Mouse (Mus musculus): Measurements from ENCODE around the gene Gse1. TPM values are rescaled to one million over a fixed set of nuclear protein-coding genes. Genes with fewer than 3 reads are reported as not detected.

Gse1 gene
- polyA plus RNA-seq, 1 experiment from 2014 or later, result 23.9 TPM

GRCm38 (mm10) chr8:120512326-120512725 is 284.1 kb downstream of the Gse1 start:
- WGBS, result 17% methylated on average over 11 of the region's 11 CpGs
- no peaks in the 10 kb centered on the region for H3K36me3 ChIP-seq (replicated peaks; ENCODE audit: control insufficient read depth, insufficient read depth)
- peak overlapping the region; percentile 9; the same call in 1 of the 2 replicates for H3K9ac ChIP-seq
- no peaks in the 10 kb centered on the region for H3K9me3 ChIP-seq (ENCODE audit: control insufficient read depth, low read length)
- no peak overlapping the region; the same call in 1 of the 2 replicates for H3K4me2 ChIP-seq (replicated peaks)
- peak overlapping the region; percentile 86 for H3K27ac ChIP-seq
- peaks cover 84% of the 10 kb centered on the region for H3K4me1 ChIP-seq (replicated peaks; ENCODE audit: control insufficient read depth, insufficient read depth, low read length)
- DNase-seq (ENCODE audit: low spot score) (no peak), ATAC-seq (ENCODE audit: low FRiP score) (no peak)
- H3K27me3 ChIP-seq (ENCODE audit: control insufficient read depth, insufficient read depth, low read length), result no peaks in the 10 kb centered on the region
- no peak overlapping the region for H3K4me3 ChIP-seq (replicated peaks; ENCODE audit: low read length)

- ATAC-seq (ENCODE audit: low FRiP score) (no peak), DNase-seq (ENCODE audit: low spot score) (no peak)
- Histone ChIP-seq H3K9me3 (ENCODE audit: control insufficient read depth, low read length) (no peaks in the 10 kb centered on the region), H3K4me2 (replicated peaks) (peak overlapping the region; percentile 31), H3K27ac (peak overlapping the region; percentile 86), H3K4me3 (replicated peaks; ENCODE audit: low read length) (no peak overlapping the region), H3K27me3 (ENCODE audit: control insufficient read depth, insufficient read depth, low read length) (no peaks in the 10 kb centered on the region), H3K9ac (peak overlapping the region; percentile 50; the same call in 1 of the 2 replicates), H3K4me1 (replicated peaks; ENCODE audit: control insufficient read depth, insufficient read depth, low read length) (peaks cover 84% of the 10 kb centered on the region), H3K36me3 (replicated peaks; ENCODE audit: control insufficient read depth, insufficient read depth) (no peaks in the 10 kb centered on the region)
- WGBS, result 26% methylated on average over 6 of the region's 6 CpGs
Observed at GRCm38 (mm10) chr8:120513145-120513544, 284.9 kb downstream of the Gse1 start.

DNA sequence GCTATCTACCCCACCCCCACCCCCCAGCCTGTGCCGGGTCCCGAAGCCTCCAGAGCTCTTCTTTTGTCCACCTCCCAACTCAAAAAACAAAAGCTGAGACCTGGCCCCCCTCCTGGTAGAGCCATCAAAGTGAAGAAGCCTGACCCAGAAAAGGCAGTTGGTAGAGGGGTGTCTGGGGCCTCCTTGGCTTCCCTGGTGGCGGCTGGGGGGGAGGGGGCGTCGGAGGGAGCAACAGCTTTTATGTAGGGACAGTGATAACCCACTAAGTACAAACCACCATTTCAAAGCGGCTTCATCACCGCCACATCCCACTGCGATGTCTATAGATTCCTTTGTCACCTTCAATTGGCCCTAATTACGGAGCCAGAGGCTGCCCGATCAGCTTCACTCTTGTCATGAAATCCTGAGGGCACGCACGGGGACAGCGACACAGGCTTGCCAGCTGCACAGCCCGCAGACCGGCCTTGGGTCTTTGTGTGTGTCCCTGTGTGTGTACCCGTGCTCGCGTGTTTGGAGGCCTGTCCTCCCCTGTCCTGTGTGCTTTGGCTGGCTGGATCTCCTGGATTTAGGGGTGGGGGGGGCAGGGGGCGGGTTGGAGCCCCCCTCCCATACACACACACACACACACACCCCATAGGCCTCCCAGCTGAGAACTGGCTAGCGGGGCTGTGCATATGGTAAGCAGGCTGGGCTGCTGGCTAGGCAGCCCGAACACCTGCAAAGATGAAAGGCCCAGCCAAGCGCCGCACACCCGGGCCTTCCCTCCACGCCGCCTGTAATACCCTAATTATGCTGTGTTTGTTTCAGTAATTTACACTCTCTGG is 285.6 kb downstream of the Gse1 start:
- WGBS, result 5% methylated on average over 26 of the region's 26 CpGs
- Histone ChIP-seq H3K4me3 (replicated peaks; ENCODE audit: low read length) (no peak overlapping the region), H3K4me1 (replicated peaks; ENCODE audit: control insufficient read depth, insufficient read depth, low read length) (peaks cover 84% of the 10 kb centered on the region), H3K9me3 (ENCODE audit: control insufficient read depth, low read length) (no peaks in the 10 kb centered on the region), H3K27me3 (ENCODE audit: control insufficient read depth, insufficient read depth, low read length) (no peaks in the 10 kb centered on the region), H3K4me2 (replicated peaks) (peak overlapping the region; percentile 31), H3K36me3 (replicated peaks; ENCODE audit: control insufficient read depth, insufficient read depth) (no peaks in the 10 kb centered on the region), H3K27ac (peak overlapping the region; percentile 86), H3K9ac (peak overlapping the region; percentile 50)
- ATAC-seq (ENCODE audit: low FRiP score), result peak; percentile 49
- no peak for DNase-seq (ENCODE audit: low spot score)

GRCm38 (mm10) chr8:120515214-120515613 is 287.0 kb downstream of the Gse1 start:
- no peak overlapping the region for H3K4me3 ChIP-seq (replicated peaks; ENCODE audit: low read length)
- no peak overlapping the region for H3K4me2 ChIP-seq (replicated peaks)
- peaks cover 80% of the 10 kb centered on the region for H3K4me1 ChIP-seq (replicated peaks; ENCODE audit: control insufficient read depth, insufficient read depth, low read length)
- ATAC-seq (ENCODE audit: low FRiP score), result no peak
- H3K36me3 ChIP-seq (replicated peaks; ENCODE audit: control insufficient read depth, insufficient read depth), result no peaks in the 10 kb centered on the region
- WGBS, result 91% methylated on average over 2 of the region's 2 CpGs
- no peaks in the 10 kb centered on the region for H3K27me3 ChIP-seq (ENCODE audit: control insufficient read depth, insufficient read depth, low read length)
- H3K9me3 ChIP-seq (ENCODE audit: control insufficient read depth, low read length), result no peaks in the 10 kb centered on the region
- DNase-seq (ENCODE audit: low spot score), result no peak
- H3K9ac ChIP-seq, result no peak overlapping the region
- no peak overlapping the region for H3K27ac ChIP-seq

DNA sequence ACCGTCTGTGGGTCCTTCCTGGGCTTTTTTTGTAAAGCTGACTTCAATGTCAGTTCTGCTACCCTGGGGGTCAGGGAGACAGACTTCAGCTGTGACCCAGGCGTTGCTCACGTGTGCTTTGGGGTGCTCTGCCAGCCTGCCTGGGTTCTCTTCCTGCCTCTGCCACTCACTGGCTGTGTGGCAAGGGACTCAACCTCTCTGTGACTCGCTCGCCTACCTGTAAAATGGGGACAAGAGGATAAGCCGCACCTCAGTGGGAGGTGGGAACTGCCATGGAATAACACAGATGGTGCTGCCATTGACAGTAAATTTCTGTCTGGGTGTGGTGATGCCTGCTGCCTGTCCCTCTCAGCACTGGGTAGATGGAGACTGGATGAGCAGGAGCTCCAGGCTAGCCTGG is 287.4 kb downstream of the Gse1 start:
- 84% methylated on average over 6 of the region's 6 CpGs for WGBS
- no peak overlapping the region for H3K27ac ChIP-seq

DNA sequence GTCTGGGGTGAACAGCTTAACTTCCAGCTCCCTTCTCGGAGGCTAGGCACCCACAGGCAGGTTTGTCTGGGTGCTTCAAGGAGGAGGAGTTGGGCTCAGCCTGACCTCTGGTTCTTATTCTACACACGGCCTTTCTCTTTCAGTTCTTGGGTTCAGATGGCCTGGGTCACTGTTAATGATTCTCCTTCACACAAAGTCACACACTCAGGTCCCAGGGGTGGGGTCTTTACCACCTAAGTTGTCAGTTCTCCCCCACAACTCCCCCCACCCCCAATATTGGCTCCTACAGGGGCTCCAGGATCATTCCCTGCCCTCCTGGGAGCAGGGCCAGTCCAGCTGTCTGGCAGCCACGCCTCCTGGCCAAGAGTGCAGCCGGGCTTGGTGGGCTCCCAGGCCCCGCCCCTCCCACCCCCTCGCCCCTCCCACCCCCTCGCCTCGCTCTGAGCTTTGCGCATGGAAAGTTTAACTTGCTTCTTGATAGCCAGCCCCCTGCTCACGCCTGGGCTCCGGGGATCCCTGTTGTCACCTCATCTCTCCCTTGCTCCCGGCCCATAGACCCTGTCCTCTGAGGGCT is 288.0 kb downstream of the Gse1 start:
- Histone ChIP-seq H3K27ac (peak overlapping the region; percentile 28; the same call in 1 of the 2 replicates), H3K9ac (no peak overlapping the region), H3K4me2 (replicated peaks) (no peak overlapping the region; the same call in 1 of the 2 replicates), H3K4me3 (replicated peaks; ENCODE audit: low read length) (no peak overlapping the region), H3K4me1 (replicated peaks; ENCODE audit: control insufficient read depth, insufficient read depth, low read length) (peaks cover 80% of the 10 kb centered on the region), H3K36me3 (replicated peaks; ENCODE audit: control insufficient read depth, insufficient read depth) (no peaks in the 10 kb centered on the region), H3K9me3 (ENCODE audit: control insufficient read depth, low read length) (no peaks in the 10 kb centered on the region), H3K27me3 (ENCODE audit: control insufficient read depth, insufficient read depth, low read length) (no peaks in the 10 kb centered on the region)
- ATAC-seq (ENCODE audit: low FRiP score) (no peak), DNase-seq (ENCODE audit: low spot score) (no peak)
- 13% methylated on average over 12 of the region's 12 CpGs for WGBS

More for the DNA sequence above, 287.4 kb downstream of the Gse1 start:
- no peaks in the 10 kb centered on the region for H3K36me3 ChIP-seq (replicated peaks; ENCODE audit: control insufficient read depth, insufficient read depth)
- no peak for DNase-seq (ENCODE audit: low spot score)
- H3K27me3 ChIP-seq (ENCODE audit: control insufficient read depth, insufficient read depth, low read length), result no peaks in the 10 kb centered on the region
- no peak overlapping the region for H3K4me2 ChIP-seq (replicated peaks)
- H3K9me3 ChIP-seq (ENCODE audit: control insufficient read depth, low read length), result no peaks in the 10 kb centered on the region
- ATAC-seq (ENCODE audit: low FRiP score), result no peak
- peaks cover 80% of the 10 kb centered on the region for H3K4me1 ChIP-seq (replicated peaks; ENCODE audit: control insufficient read depth, insufficient read depth, low read length)
- no peak overlapping the region for H3K9ac ChIP-seq
- H3K4me3 ChIP-seq (replicated peaks; ENCODE audit: low read length), result no peak overlapping the region

DNA sequence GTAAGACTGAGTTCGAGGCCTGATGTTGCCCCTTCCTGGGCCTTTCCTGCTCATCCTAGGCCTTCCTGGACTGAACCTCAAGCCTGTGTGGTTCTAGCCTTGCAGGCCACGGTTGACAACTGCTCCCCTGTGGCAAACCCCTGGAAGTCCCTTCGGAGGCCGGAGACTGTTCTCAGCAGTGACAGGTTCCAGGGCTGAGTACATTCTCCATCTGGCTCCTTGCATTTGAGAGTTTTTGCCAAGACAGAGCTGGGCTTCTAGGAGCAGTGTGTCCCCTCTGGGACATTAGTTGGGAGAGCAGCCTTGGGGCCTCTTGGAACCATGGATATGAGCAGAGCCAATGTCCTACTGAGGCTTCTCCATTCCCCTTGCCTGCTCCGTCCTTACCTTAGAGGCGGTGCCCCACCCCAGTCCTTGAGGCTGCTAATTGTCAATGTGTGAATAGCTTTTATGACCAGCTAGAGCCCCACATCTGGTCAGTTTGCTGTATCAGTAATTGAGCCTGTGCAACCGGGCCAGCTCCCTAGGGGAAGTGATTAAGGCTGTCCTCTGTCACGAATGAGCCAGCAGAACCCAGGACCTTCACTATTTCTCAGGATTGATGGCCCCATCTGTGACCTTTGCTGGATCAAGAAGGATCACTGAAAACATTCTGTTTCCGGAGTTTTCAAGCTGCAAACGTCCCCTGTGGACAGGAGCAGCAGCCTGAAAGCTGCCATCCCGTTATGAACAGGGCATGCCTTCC is 289.6 kb downstream of the Gse1 start:
- Histone ChIP-seq H3K27me3 (ENCODE audit: control insufficient read depth, insufficient read depth, low read length) (no peaks in the 10 kb centered on the region), H3K4me3 (replicated peaks; ENCODE audit: low read length) (no peak overlapping the region), H3K27ac (peak overlapping the region; percentile 16; the same call in 1 of the 2 replicates), H3K36me3 (replicated peaks; ENCODE audit: control insufficient read depth, insufficient read depth) (no peaks in the 10 kb centered on the region), H3K4me1 (replicated peaks; ENCODE audit: control insufficient read depth, insufficient read depth, low read length) (peaks cover 76% of the 10 kb centered on the region), H3K4me2 (replicated peaks) (no peak overlapping the region), H3K9me3 (ENCODE audit: control insufficient read depth, low read length) (no peaks in the 10 kb centered on the region), H3K9ac (peak overlapping the region; percentile 4; the same call in 1 of the 2 replicates)
- ATAC-seq (ENCODE audit: low FRiP score) (no peak), DNase-seq (ENCODE audit: low spot score) (no peak)
- WGBS, result 31% methylated on average over 11 of the region's 11 CpGs

GRCm38 (mm10) chr8:120518736-120519534 is 290.7 kb downstream of the Gse1 start:
- no peak for DNase-seq (ENCODE audit: low spot score)
- WGBS, result 64% methylated on average over 14 of the region's 14 CpGs
- Histone ChIP-seq H3K4me1 (replicated peaks; ENCODE audit: control insufficient read depth, insufficient read depth, low read length) (peaks cover 74% of the 10 kb centered on the region), H3K4me2 (replicated peaks) (no peak overlapping the region), H3K9me3 (ENCODE audit: control insufficient read depth, low read length) (no peaks in the 10 kb centered on the region), H3K4me3 (replicated peaks; ENCODE audit: low read length) (no peak overlapping the region), H3K9ac (no peak overlapping the region), H3K27me3 (ENCODE audit: control insufficient read depth, insufficient read depth, low read length) (no peaks in the 10 kb centered on the region), H3K27ac (no peak overlapping the region; the same call in 1 of the 2 replicates), H3K36me3 (replicated peaks; ENCODE audit: control insufficient read depth, insufficient read depth) (no peaks in the 10 kb centered on the region)
- no peak for ATAC-seq (ENCODE audit: low FRiP score)
